Mouse (Mus musculus): Measurements from ENCODE around the gene Lrrc25.
A peak's percentile ranks its signal among the peaks of the same experiment; 100 is the strongest.

DNA sequence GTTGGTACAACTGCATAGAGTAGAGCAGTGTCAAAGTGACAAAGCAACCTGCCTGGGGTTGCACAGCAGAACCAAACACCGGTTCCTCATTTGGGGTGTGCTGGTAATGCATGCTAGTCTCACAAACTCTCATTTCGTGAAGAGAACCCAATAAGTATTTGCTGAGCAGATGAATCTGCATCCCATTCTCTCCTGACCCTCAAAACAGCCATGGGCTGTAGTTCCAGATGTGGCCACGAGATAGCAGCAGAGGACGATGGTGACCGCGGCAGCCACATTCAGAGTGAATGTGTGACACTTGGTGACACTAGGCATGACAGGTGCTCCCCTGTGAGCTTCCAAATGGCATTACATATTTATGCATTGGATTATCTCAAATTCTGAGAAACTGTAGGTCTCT lies 4.1 kb upstream of the Lrrc25 start:
- TF ChIP-seq CTCF (IDR thresholded peaks at IDR 0.05; ENCODE audit: low read depth) (peak; percentile 99), EP300 (IDR thresholded peaks at IDR 0.05; ENCODE audit: low read depth) (no peak)
